Mouse (Mus musculus): ENCODE measurements around the gene Limch1.

DNA sequence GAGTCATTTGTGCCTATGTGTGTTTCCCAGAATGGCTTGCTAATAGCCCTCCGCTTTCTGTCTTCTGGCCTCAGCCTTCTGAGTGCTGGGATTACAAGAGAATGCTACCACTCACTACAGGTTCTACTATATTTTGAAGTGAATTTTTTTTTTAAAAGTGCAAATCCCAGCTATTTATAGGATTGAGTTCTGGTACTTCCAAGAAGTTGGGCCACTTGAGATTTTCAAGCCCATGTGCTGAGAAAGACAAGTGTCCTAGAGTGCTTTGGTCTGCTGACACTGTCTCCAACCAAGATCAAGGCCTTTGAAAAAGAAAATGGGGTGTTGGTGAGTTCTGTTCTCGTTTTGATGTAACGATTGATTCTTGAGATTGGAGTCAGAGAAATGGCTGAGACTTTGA, 22.0 kb upstream of the Limch1 start:
- TF ChIP-seq CTCF (IDR thresholded peaks at IDR 0.05; ENCODE audit: low read depth, low read length) (no peak), POLR2A (IDR thresholded peaks at IDR 0.05; ENCODE audit: borderline replicate concordance, low read depth, low read length) (no peak)

Data from bone marrow macrophage, adult 2 months (primary cell).